Mouse (Mus musculus): ENCODE measurements around the gene Gm17467.
"Not testable (repeated sequence)": the region's sequence is repeated elsewhere in the genome, so short reads cannot be mapped to it uniquely, and the experiment has no call there.

Gm17467 gene

DNA sequence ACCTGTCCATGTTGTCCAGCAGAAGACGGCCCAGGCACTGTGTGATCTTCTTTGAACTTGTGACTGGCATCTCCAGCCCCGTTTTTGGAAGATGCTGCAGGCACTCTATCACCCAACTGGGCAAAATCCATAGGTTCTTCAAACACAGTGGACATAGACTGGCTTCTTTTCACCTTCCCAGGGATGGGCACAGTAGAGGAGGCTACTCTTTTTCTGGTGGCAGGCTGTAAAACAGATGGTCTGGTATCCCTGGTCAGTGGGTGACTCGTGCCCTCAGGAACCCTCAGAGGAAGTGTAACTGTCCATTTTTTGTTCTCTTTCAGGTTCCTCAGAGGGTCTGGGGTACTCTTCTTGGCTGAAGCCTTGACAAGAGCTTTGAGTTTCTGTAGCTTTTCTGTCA, at the start of gene Gm17467:
Gm17467 (minus strand) TSS at position 101 of the 400 bp plus-strand sequence.
- not testable (repeated sequence) for DNase-seq (ENCODE audit: low read depth, low spot score)

Measured in CD4-positive, CD25-positive, alpha-beta regulatory T cell, adult 2 months (primary cell).